Mouse (Mus musculus): ENCODE data around the gene Tes3-ps.

GRCm38 (mm10) chr13:49505776-49506175, 12.7 kb downstream of the Tes3-ps start:
- TF ChIP-seq HCFC1 (IDR thresholded peaks at IDR 0.05; ENCODE audit: low read depth, low read length) = no peak
- no peak for TF ChIP-seq POLR2A (IDR thresholded peaks at IDR 0.05; ENCODE audit: control insufficient read depth in 1 of 2, insufficient read depth in 1 of 2, low read depth in 1 of 2, low read length in 2 of 2, poor library complexity in 1 of 2)
- TF ChIP-seq ETS1 (IDR thresholded peaks at IDR 0.05; ENCODE audit: low read depth, low read length) = no peak
- no peak for TF ChIP-seq CTCF (IDR thresholded peaks at IDR 0.05 in 2 of 3, conservative IDR thresholded peaks at IDR 0.05 in 1 of 3; ENCODE audit: control insufficient read depth in 1 of 3, insufficient read depth in 1 of 3, low read depth in 2 of 3, low read length in 3 of 3, poor library complexity in 1 of 3, severe bottlenecking in 1 of 3)
- TF ChIP-seq POLR2AphosphoS5 (IDR thresholded peaks at IDR 0.05; ENCODE audit: borderline replicate concordance, low read depth, low read length) = no peak
- no peak for TF ChIP-seq EP300 (IDR thresholded peaks at IDR 0.05; ENCODE audit: low read depth in 1 of 2, low read length in 2 of 2)
- no peak for TF ChIP-seq BHLHE40 (IDR thresholded peaks at IDR 0.05; ENCODE audit: borderline replicate concordance, low read depth, low read length)
- TF ChIP-seq SIN3A (IDR thresholded peaks at IDR 0.05; ENCODE audit: low read length) = no peak
- no peak for TF ChIP-seq RAD21 (IDR thresholded peaks at IDR 0.05; ENCODE audit: low read depth, low read length)
